Mouse (Mus musculus) right cerebral cortex, adult 2 months (tissue): ENCODE measurements at regions not wholly inside any gene's neighbourhood (a gene's known extent, or its start where the extent isn't known, plus 50 kb on each side); places are given as distances from the start of the nearest gene placed in this dataset.
"Not testable (repeated sequence)": the region's sequence is repeated elsewhere in the genome, so short reads cannot be mapped to it uniquely, and the experiment has no call there.

Source experiments
- DNase-seq, 2 experiments: peaks; one replicate each; pipeline ENCODE4 v3.0.0; 2021 to 2022; ENCODE audit warnings: low spot score in 2 of 2

DNA sequence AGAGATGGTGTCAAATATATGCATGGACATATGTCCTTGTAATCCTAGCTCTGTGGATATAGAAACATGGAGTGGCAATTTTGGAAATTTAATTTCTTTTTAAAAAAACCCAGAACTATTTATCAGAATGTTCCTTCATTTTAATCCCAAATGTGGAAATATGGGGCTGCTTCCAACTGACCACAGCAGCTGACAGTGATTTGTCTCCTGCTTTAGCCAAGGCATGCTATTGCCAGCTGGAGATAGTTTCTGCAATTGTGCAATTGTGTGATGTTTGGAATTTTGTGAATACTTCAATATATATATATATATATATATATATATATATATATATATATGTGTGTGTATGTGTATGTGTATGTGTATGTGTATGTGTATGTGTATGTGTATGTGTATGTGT, 629.7 kb upstream of the Slc8a1 start:
- no peak for DNase-seq

DNA sequence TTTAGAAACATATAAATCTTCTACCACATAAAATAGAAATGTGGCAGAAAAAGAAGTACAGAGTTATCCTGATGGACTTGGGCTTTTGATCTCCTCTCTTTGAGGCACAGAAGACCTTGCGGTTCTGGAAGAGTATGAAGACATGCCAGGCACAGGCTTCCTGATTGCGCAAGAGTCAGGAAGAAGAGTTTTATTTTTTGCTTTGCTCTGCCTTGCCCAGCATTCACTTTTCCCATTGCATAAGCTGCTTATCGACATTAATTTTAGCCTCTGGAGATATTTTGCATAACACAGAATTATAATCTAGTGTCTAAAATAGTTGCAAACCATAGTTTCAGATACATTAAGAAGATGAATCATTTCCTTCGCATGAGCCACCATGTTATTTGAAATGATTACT, 627.8 kb upstream of the Slc8a1 start:
- DNase-seq: peak in 1 of 2 experiments; percentile 7

DNA sequence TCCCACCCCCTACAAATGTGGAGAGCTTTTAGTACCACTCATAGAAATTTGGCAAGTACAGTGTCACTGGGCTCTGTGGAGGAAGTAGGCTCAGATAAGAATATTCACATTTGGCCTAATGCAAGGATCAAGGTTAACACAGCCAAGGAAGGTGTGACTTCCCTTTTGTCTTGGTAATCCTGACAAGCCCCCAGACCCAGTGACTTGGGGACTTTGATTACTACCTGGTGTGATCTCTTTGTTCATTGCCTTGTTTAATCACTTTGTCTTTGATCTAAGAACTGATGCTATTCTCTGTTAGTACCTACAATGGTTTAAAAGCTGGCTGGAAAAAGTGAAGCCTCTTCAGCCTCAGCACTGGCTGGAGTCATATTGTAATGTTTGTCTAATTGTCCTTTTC, 610.5 kb upstream of the Slc8a1 start:
- no peak for DNase-seq

DNA sequence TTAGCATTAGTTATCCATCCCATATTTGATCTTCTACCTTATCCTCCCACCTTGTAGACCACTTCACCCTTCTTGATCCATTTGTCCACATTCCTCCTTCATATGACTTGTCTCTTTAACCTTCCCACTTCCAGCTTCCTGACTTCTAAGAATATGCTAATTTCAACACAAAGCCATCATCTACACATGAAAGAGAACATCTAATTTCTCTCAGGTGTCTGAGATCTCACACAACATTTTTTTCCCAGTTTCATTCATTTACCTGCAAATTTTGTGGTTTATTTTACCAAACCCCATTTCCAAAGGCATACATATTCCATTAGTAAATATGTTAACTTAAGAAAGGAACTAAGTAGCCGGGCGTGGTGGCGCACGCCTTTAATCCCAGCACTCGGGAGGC, 593.3 kb upstream of the Slc8a1 start:
- no peak for DNase-seq

DNA sequence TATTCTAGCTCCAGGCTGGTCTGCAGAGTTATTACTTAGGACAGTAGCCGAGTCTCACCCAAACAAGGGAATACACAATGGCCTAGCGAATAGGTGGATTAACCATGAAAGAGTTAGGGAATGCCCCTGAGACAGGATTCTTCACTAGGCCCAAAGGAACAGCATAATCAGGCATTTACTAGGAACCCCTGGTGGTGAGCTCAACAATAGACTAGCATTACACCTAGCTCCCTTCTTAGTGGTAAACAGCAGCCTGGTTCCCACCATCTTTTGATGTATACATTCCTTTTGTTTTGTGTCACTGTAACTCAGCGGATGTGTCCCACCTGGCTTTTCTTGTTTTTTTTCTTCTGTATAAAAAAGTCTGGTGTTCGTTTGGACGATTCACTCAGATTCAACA, 574.0 kb upstream of the Slc8a1 start:
- DNase-seq: no peak

DNA sequence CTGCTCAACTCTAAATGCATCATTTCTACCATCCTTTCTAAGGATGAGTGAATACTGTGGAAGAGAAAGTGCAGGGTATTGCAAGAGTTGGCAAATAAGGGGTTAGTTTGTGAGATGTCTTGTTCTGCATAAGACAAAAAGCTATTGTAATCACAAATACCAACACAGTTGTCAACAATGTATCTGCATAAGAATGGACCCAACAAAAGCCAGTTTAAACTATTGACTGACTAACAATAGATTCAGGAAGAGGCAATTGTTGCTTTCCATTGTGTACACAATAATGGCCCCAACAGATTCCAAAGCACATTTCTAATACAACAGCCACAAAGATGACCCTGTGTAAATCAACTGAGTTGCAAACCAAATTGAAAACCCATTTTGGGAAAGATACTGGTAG, 568.2 kb upstream of the Slc8a1 start:
- DNase-seq: no peak

DNA sequence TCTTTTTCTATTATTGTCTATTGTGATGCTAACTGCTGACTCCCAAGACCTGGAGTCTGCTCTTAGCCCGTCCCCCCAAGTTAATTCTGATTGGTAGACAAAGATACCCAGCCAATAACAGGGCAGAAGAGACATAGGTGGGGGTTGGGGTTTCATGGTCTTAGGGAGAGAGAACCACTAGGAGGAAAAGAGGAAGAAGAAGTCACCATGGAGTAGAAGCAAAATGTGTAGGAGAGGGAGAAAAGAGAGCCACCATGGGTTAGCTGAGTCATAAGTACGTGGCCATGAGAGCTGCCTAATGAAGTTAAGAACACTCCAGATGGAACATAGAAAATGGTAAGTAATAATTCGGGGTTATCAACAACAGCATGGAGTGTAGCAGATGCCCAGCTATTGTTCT, 539.6 kb upstream of the Slc8a1 start:
- DNase-seq: no peak

DNA sequence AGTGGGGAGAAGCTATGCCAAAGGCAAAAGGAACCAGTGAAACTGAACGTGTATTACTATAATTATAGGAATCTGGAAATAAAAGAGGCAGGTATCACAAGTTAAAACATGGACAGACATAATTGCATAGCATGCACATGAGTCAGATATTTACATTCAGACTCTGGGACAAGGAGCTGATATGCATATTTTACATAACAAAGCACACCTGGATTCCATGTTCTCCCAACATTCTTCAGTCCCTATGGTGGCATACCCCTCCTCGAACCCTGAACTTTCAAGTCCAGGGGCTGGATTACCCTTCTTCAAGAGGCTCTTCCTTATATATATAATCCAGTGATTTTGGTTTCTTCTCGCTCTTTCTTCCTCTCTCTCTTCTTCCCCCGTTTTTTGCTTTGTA, 535.8 kb upstream of the Slc8a1 start:
- no peak for DNase-seq

DNA sequence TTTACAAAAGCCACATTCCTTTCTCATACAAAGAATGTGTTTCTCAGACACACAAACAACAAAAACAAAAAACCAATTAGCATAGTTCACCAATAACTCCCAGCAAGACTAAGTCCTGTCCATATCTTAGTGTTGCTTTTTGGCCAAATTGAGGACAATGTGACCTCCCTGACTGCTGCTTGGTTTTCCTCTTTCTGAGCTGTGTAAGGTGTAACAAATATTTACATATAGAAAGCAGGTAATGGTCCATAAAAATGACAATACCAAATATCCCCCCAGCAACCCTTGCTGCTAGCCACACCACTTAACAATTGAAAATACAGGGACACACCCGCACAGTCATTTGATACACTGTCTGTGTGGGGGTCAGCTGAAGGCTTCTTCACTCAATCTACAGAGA, 534.7 kb upstream of the Slc8a1 start:
- no peak for DNase-seq

DNA sequence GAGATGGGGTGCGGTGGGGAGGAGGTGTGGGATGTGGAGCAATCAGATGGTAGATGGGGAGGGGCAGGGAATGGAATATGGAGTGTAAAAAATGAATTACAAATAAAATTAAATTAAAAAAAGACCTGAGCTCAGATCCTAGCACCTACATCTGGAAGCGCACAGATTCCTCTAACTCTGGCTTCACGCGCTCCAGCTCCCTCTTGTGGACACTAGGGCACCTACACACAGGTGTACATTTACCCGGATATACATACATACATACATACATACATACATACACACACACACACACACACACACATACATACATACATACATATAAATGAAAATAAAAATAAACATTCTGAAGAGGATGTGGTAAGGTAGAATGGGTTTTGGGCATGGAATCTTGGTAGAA, 528.7 kb upstream of the Slc8a1 start:
- DNase-seq: not testable (repeated sequence)

DNA sequence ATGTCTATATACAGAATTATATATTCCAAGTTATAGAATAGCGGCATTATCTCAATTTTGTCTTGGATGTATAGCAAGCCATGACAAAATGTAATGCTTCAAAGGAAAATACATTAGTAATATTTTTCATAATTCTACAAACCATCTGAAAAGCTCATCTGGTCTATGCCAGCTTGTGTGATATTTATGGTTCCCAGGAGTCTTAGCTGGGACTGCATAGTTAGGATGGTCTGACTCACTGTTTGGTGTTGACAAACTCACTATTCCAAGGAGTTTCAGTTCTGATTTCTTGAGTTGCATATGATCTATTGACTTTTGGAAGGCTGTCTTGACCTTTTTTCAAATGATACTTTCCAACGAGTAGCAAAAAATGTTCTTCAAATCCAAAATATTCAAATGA, 514.2 kb upstream of the Slc8a1 start:
- DNase-seq: no peak

DNA sequence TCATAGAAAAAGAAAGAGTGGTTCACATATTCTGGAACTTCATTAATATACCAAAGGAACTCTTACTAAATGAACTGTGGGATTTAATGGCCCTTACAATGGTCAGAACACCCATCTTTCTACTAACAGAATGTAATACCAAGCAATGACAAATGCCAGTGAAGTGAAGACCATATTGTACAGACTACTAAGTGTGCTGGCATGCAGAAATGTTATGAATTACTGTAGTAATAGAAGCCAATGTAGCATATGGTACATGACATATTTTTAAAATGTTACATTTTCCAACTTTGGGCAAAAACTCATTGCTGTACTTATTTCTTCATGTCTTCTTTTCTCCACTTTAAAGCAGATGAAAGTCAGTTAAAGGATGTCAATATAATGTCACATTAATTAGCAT, 513.7 kb upstream of the Slc8a1 start:
- DNase-seq: no peak

DNA sequence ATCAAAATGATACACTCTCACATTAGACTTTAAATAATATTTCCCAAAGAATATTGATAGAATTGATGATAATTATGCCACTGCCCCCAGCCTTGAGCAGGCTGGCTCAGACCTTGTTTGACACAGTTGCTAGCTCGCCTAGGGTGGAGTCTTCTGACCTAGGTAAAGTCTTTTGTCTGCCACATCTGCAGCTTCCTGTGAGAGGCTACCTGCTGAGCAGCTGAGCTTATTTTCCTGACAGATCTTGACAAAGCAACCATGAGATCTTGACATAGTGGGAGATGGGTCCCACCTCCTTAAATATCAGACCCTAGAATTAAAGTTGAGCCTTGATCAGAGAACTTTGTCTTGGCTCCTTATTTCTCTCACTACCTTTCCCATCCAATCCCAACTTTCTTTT, 500.2 kb upstream of the Slc8a1 start:
- DNase-seq: no peak

DNA sequence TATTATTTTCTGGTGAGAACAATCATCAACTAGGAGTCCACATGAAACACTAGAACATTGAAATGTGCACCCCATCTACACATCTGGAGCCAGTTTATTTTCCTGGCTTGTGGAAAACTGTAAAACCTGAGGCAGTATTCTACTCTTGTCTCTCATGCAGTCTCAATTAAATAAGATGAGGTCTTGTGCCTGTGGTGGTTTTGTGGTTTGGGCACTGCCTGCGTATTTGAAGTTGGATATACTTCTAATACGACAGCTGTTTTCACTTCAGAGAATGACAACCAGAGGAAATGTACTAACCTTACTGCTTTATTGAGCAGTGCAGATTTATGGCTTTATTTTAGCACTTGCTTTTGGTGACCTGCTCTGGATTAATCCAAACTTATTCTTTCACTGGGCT, 499.3 kb upstream of the Slc8a1 start:
- DNase-seq: no peak

DNA sequence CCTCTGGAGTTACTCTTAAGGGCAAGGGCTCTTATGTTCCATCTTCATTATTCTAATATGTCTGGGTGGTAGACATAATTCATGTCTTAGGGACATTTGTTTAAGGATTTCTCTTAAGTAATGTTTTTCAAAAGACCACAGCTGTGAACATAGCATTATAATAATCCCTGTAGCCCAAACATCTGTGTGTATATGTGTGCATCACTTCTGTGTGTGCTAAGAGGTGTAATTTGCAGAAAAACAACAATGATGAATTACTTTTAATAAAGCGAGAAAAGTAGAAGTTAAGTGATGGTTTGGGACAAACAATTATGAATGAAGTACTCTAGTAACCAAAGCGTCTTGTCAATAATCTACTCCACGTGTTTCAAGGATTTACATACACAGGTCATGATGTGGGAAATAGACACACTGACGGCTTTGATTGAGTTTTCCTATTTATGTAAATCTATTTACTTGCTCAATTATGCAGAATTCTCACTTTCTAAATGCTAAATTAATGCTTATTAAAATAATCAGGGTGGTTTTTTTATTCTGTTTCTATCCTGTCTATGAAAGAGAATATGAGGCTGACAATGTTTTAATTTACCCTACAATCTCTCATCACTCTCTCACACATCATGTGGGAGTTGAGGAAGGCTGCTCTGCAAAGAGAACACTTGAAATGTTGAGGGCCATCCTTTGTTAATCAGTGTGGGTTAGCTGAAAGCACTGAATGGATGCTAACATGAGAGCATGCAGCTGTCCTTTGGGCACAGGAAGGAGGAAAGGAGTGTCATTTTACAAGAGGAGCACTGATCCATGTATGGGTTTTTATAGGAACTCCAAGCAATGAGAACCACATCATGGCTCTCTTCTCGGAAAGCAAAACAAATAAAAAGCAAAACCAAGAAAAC, 477.8 kb upstream of the Slc8a1 start:
- no peak for DNase-seq

DNA sequence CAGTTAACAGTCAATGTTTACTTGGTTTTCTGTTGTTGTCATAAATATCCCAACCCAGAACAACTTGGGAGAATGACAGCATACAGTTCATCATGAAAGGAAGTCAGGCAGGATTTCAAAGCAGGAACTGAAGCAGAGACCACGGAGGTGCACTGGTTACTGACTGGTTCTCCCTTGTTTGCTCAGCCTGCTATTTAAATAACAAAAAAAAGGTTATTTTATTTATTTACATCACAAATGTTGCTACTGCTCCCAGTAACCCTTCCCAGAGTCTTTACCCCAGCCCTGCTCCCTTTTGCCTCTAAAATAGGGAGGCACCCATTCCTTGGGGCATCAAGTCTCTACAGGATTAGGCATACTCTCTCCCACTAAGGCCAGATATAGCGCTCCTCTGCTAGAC, 461.8 kb upstream of the Slc8a1 start:
- DNase-seq: no peak

DNA sequence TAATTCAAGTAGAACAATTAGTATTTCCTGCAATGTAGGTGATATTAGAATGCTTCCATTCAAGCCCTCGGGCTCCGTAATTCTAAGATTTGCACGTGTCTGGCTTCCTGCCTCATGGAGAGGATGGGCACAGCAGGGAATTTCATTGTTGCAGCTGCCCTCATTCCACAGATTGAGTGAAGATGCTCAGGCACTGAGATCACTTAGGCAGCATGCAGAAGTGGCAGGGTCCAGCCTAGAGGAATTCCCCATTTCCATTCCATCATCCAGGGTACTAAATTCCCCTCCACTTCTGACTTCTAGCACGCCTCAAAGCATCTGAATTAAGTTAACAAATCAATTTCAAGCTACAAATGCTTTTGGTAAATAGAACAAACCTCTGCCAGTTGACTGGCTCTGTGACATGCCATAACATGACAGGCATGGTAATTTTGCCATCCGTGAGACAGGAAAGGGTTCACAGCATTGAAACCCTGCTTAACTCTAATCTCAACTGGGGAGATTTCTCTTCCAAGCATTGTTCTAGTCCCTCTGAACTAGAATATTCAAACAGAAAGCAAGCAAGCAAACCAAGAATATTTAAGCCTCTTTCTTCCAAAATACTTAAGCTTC, 461.0 kb upstream of the Slc8a1 start:
- DNase-seq: no peak

DNA sequence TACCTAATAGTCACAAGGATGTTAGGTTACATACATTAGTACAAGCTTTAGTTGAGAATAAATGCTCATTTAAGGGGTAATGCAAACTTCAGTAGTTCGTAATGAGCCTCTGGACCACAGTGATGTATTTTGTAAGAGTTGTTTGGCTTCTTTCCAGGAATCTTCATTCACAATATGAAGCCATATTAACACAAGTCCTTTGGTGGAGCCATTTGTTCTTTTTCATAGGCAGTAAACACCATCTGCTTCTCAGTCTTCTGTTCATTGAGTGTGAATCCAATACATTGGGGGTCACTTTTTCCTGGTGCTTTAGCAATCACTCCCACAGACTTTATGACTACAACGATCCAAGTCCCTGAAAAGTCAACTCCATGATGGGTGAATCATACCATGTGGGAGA, 446.1 kb upstream of the Slc8a1 start:
- DNase-seq: peak in 1 of 2 experiments; percentile 1

DNA sequence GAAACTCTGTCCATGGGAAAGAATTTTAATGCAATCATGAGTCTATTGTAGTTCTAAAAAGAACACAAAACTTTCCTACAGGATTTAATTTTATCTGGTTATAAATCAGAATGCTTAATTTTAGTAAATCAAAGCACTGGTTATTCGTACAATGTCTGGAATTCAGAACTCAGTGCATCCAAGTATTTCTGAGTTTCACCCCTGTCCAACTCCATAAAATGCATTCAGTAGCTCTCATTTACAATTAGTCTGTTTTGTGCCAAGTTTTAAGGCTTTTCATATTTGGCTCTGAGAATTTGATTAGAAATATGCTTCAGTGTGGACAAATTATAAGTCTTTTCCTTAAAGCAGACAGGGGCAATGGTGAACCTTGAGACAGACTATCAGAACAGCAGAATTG, 433.0 kb upstream of the Slc8a1 start:
- DNase-seq: no peak

DNA sequence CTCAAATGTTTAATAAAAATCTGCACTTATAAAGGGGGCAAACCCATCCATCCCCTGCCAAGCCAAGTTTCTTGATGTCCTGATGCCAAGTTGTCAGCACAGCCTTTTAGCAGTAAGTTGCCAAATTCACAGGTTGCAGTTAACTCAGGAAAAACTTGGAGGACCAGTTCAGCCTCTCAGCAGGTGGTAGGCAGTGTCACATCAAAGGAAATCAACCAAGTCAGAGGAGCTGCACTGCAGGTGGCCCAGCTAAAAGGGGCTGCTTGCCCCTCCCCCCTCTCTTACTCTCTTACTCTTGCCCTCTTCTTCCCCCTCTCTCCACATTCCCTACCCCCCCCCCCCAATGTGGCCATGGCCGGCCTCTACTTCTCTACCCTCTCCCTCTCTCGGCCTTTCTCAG, 415.3 kb upstream of the Slc8a1 start:
- no peak for DNase-seq

DNA sequence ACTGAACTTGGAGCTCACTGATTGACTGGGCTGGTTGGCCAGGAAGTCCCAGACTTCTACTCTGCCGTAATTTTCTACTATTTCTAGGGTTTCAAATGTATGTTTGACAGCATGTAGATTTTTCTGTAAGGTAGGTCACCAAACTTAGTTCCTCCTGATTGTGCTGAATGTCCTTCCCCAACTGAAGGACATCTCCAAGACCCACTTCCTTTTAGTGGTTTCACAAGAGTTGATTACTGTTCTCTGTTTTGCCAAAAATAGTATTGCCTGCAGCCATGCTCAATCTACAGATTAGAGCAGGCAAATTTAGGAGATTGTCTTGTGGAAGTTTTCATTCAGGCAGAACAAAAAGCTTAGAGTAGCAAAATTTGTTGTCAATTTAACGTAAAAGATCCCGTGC, 396.7 kb upstream of the Slc8a1 start:
- no peak for DNase-seq

DNA sequence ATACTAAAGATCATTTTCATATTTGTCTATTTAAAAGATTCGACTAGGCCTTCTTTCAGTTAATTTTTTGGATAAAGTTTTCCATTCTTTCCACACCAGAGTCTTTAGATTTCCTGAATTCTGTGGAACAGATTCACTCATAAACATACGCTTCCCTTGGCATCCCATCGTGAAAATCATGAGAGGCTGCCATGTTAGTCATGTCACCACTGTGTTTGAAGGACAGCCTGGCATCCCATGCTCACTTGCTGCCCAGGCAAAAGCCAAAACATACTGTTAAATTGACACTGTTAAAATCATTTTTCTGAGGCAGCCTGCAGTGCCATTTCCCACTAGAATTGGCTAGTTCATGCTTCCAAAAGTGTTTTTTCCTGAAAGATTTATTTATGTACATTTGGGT, 394.8 kb upstream of the Slc8a1 start:
- DNase-seq: no peak

DNA sequence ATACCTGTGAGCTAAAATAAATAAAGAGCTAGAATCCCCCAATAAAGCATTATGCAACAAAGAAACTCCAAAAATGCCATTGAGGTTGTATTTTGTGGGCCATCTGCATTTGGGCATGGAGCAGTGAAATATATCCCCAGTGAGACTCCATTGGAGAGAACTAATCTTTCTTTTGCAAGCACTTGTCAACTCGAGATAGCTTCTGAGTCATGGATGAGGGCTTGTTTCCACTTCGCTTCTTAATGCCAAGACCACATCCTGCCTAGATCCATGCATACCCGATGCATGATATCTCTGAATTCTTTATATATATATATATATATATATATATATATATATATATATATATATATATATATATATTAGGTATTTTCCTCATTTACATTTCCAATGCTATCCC, 349.0 kb upstream of the Slc8a1 start:
- DNase-seq: no peak

DNA sequence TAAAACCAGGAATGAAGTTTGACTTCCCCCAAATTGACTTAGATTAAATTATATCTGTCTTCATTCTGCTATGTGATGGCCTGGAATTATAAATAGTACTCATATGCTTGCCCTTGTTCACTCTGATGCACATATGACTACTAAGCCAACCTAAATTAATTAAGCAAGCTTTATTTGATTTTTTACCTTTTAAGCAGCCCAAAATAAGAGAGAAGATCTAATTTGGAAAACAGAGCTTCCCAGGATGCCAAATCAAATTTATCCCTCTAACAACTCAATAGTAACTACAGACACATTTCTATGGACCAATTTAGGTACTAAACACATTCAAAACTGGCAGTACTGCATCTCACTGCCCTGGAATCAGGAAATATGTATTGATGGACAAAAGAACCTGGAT, 342.1 kb upstream of the Slc8a1 start:
- DNase-seq: no peak
